Mouse (Mus musculus): Measurements from ENCODE around the gene Zbtb40. TPM values are rescaled to one million over a fixed set of nuclear protein-coding genes. Genes with fewer than 3 reads are reported as not detected.

Gene Zbtb40
- polyA plus RNA-seq, 1 experiment from 2014 or later = 5.6 TPM

GRCm38 (mm10) chr4:136970939-136971338 lies 77.7 kb downstream of the Zbtb40 start:
- H3K27ac ChIP-seq (ENCODE audit: low read depth, low read length) = no peak overlapping the region

GRCm38 (mm10) chr4:136969503-136970276 lies 78.9 kb downstream of the Zbtb40 start:
- H3K36me3 ChIP-seq (ENCODE audit: control insufficient read depth, insufficient read depth, low read length) = no peaks in the 10 kb centered on the region
- H3K4me3 ChIP-seq (ENCODE audit: low read length) = no peak overlapping the region
- H3K9ac ChIP-seq (ENCODE audit: low read depth, low read length) = no peak overlapping the region
- WGBS = 48% methylated on average over 16 of the region's 16 CpGs
- peaks cover 51% of the 10 kb centered on the region for H3K27me3 ChIP-seq (ENCODE audit: control insufficient read depth, insufficient read depth, low read length)
- H3K4me2 ChIP-seq (replicated peaks; ENCODE audit: low read depth, low read length) = no peak overlapping the region
- H3K9me3 ChIP-seq (ENCODE audit: control insufficient read depth, low read length) = no peaks in the 10 kb centered on the region
- no peak for ATAC-seq (ENCODE audit: low FRiP score, low TSS enrichment)
- H3K27ac ChIP-seq (ENCODE audit: low read depth, low read length) = no peak overlapping the region
- peaks cover 4% of the 10 kb centered on the region; the same call in 1 of the 2 replicates for H3K4me1 ChIP-seq (ENCODE audit: control insufficient read depth, insufficient read depth, low read length)

More at GRCm38 (mm10) chr4:136970939-136971338, 77.7 kb downstream of the Zbtb40 start:
- Histone ChIP-seq H3K4me3 (ENCODE audit: low read length) (no peak overlapping the region), H3K27me3 (ENCODE audit: control insufficient read depth, insufficient read depth, low read length) (peaks cover 41% of the 10 kb centered on the region), H3K36me3 (ENCODE audit: control insufficient read depth, insufficient read depth, low read length) (no peaks in the 10 kb centered on the region), H3K4me2 (replicated peaks; ENCODE audit: low read depth, low read length) (no peak overlapping the region), H3K4me1 (ENCODE audit: control insufficient read depth, insufficient read depth, low read length) (peaks cover 4% of the 10 kb centered on the region; the same call in 1 of the 2 replicates), H3K9ac (ENCODE audit: low read depth, low read length) (no peak overlapping the region), H3K9me3 (ENCODE audit: control insufficient read depth, low read length) (no peaks in the 10 kb centered on the region)
- WGBS = 9% methylated on average over 6 of the region's 6 CpGs
- no peak for ATAC-seq (ENCODE audit: low FRiP score, low TSS enrichment)

- Histone ChIP-seq H3K27me3 (ENCODE audit: control insufficient read depth, insufficient read depth, low read length) (peaks cover 55% of the 10 kb centered on the region), H3K4me1 (ENCODE audit: control insufficient read depth, insufficient read depth, low read length) (peaks cover 4% of the 10 kb centered on the region; the same call in 1 of the 2 replicates), H3K36me3 (ENCODE audit: control insufficient read depth, insufficient read depth, low read length) (no peaks in the 10 kb centered on the region), H3K9ac (ENCODE audit: low read depth, low read length) (no peak overlapping the region), H3K9me3 (ENCODE audit: control insufficient read depth, low read length) (no peaks in the 10 kb centered on the region), H3K4me2 (replicated peaks; ENCODE audit: low read depth, low read length) (no peak overlapping the region), H3K27ac (ENCODE audit: low read depth, low read length) (no peak overlapping the region), H3K4me3 (ENCODE audit: low read length) (no peak overlapping the region)
- ATAC-seq (ENCODE audit: low FRiP score, low TSS enrichment) = no peak
- WGBS = 61% methylated on average over 8 of the region's 8 CpGs
These were observed 79.5 kb downstream of the Zbtb40 start for GRCm38 (mm10) chr4:136969096-136969495.

GRCm38 (mm10) chr4:136967511-136967910 lies 81.1 kb downstream of the Zbtb40 start:
- H3K9me3 ChIP-seq (ENCODE audit: control insufficient read depth, low read length) = no peaks in the 10 kb centered on the region
- H3K36me3 ChIP-seq (ENCODE audit: control insufficient read depth, insufficient read depth, low read length) = no peaks in the 10 kb centered on the region
- no peak overlapping the region for H3K4me2 ChIP-seq (replicated peaks; ENCODE audit: low read depth, low read length)
- H3K27ac ChIP-seq (ENCODE audit: low read depth, low read length) = no peak overlapping the region
- H3K27me3 ChIP-seq (ENCODE audit: control insufficient read depth, insufficient read depth, low read length) = peaks cover 52% of the 10 kb centered on the region
- 18% methylated on average over 9 of the region's 9 CpGs for WGBS
- no peak overlapping the region; the same call in 1 of the 2 replicates for H3K4me3 ChIP-seq (ENCODE audit: low read length)
- no peak overlapping the region for H3K9ac ChIP-seq (ENCODE audit: low read depth, low read length)
- peaks cover 4% of the 10 kb centered on the region; the same call in 1 of the 2 replicates for H3K4me1 ChIP-seq (ENCODE audit: control insufficient read depth, insufficient read depth, low read length)
- ATAC-seq (ENCODE audit: low FRiP score, low TSS enrichment) = no peak

GRCm38 (mm10) chr4:136966493-136967390 lies 81.9 kb downstream of the Zbtb40 start:
- Histone ChIP-seq H3K27ac (ENCODE audit: low read depth, low read length) (no peak overlapping the region), H3K4me2 (replicated peaks; ENCODE audit: low read depth, low read length) (no peak overlapping the region), H3K4me3 (ENCODE audit: low read length) (no peak overlapping the region; the same call in 1 of the 2 replicates), H3K9me3 (ENCODE audit: control insufficient read depth, low read length) (no peaks in the 10 kb centered on the region), H3K4me1 (ENCODE audit: control insufficient read depth, insufficient read depth, low read length) (peaks cover 8% of the 10 kb centered on the region), H3K36me3 (ENCODE audit: control insufficient read depth, insufficient read depth, low read length) (no peaks in the 10 kb centered on the region), H3K9ac (ENCODE audit: low read depth, low read length) (no peak overlapping the region), H3K27me3 (ENCODE audit: control insufficient read depth, insufficient read depth, low read length) (peaks cover 50% of the 10 kb centered on the region)
- no peak for ATAC-seq (ENCODE audit: low FRiP score, low TSS enrichment)
- 20% methylated on average over 16 of the region's 16 CpGs for WGBS

- peaks cover 21% of the 10 kb centered on the region for H3K4me1 ChIP-seq (ENCODE audit: control insufficient read depth, insufficient read depth, low read length)
- ATAC-seq (ENCODE audit: low FRiP score, low TSS enrichment) = no peak
These were observed 83.6 kb downstream of the Zbtb40 start for GRCm38 (mm10) chr4:136964990-136965421.

GRCm38 (mm10) chr4:136962447-136962846 lies 86.2 kb downstream of the Zbtb40 start:
- WGBS = 70% methylated on average over 4 of the region's 4 CpGs
- peaks cover 21% of the 10 kb centered on the region for H3K4me1 ChIP-seq (ENCODE audit: control insufficient read depth, insufficient read depth, low read length)
- no peak overlapping the region for H3K4me2 ChIP-seq (replicated peaks; ENCODE audit: low read depth, low read length)
- no peaks in the 10 kb centered on the region for H3K36me3 ChIP-seq (ENCODE audit: control insufficient read depth, insufficient read depth, low read length)
- no peaks in the 10 kb centered on the region for H3K9me3 ChIP-seq (ENCODE audit: control insufficient read depth, low read length)
- H3K9ac ChIP-seq (ENCODE audit: low read depth, low read length) = no peak overlapping the region
- H3K27ac ChIP-seq (ENCODE audit: low read depth, low read length) = no peak overlapping the region
- H3K4me3 ChIP-seq (ENCODE audit: low read length) = no peak overlapping the region
- no peak; the same call in 1 of the 2 replicates for ATAC-seq (ENCODE audit: low FRiP score, low TSS enrichment)
- peaks cover 43% of the 10 kb centered on the region for H3K27me3 ChIP-seq (ENCODE audit: control insufficient read depth, insufficient read depth, low read length)

More at GRCm38 (mm10) chr4:136964990-136965421, 83.6 kb downstream of the Zbtb40 start:
- Histone ChIP-seq H3K27me3 (ENCODE audit: control insufficient read depth, insufficient read depth, low read length) (peaks cover 45% of the 10 kb centered on the region), H3K36me3 (ENCODE audit: control insufficient read depth, insufficient read depth, low read length) (no peaks in the 10 kb centered on the region), H3K4me2 (replicated peaks; ENCODE audit: low read depth, low read length) (no peak overlapping the region), H3K9ac (ENCODE audit: low read depth, low read length) (no peak overlapping the region), H3K4me3 (ENCODE audit: low read length) (no peak overlapping the region), H3K9me3 (ENCODE audit: control insufficient read depth, low read length) (no peaks in the 10 kb centered on the region), H3K27ac (ENCODE audit: low read depth, low read length) (no peak overlapping the region)
- 22% methylated on average over 15 of the region's 15 CpGs for WGBS

- Histone ChIP-seq H3K4me1 (ENCODE audit: control insufficient read depth, insufficient read depth, low read length) (peaks cover 22% of the 10 kb centered on the region), H3K36me3 (ENCODE audit: control insufficient read depth, insufficient read depth, low read length) (no peaks in the 10 kb centered on the region), H3K27ac (ENCODE audit: low read depth, low read length) (no peak overlapping the region), H3K4me2 (replicated peaks; ENCODE audit: low read depth, low read length) (no peak overlapping the region), H3K9me3 (ENCODE audit: control insufficient read depth, low read length) (no peaks in the 10 kb centered on the region), H3K27me3 (ENCODE audit: control insufficient read depth, insufficient read depth, low read length) (peaks cover 43% of the 10 kb centered on the region), H3K4me3 (ENCODE audit: low read length) (no peak overlapping the region), H3K9ac (ENCODE audit: low read depth, low read length) (no peak overlapping the region)
- ATAC-seq (ENCODE audit: low FRiP score, low TSS enrichment) = peak; percentile 58
- WGBS = 21% methylated on average over 4 of the region's 4 CpGs
These were observed 86.8 kb downstream of the Zbtb40 start for GRCm38 (mm10) chr4:136961642-136962285.

All from kidney, embryonic 14.5 days (tissue).